Mouse (Mus musculus) embryonic facial prominence, embryonic 13.5 days (tissue): ENCODE measurements around the gene Krtap10-10. TPM values are rescaled to one million over a fixed set of nuclear protein-coding genes. Genes with fewer than 3 reads are reported as not detected.

Source experiments
- ATAC-seq: fragments of 200-750 bp; cut with Nextera tagmentation; 2 replicates; pipeline ENCODE4 v1.8.0; 2017; ENCODE audit warnings: low read depth; ENCODE audit not compliant: insufficient number of reproducible peaks, insufficient read depth, low FRiP score, low TSS enrichment
- H3K27ac ChIP-seq: fragments of 300-500 bp; sonication (generic); 2 replicates; pipeline ENCODE4 v1.5.1; 2015; ENCODE audit warnings: moderate library complexity, mild to moderate bottlenecking, inconsistent platforms
- H3K27me3 ChIP-seq: fragments of 300-500 bp; sonication (generic); 2 replicates; pipeline ENCODE4 v1.6.1; 2015; ENCODE audit warnings: mild to moderate bottlenecking, inconsistent platforms
- H3K36me3 ChIP-seq: fragments of 300-500 bp; sonication (generic); 2 replicates; pipeline ENCODE4 v1.6.1; 2015; ENCODE audit warnings: mild to moderate bottlenecking, inconsistent platforms
- H3K4me1 ChIP-seq: fragments of 300-500 bp; sonication (generic); 2 replicates; pipeline ENCODE4 v1.6.1; 2015; ENCODE audit warnings: inconsistent platforms
- H3K4me2 ChIP-seq: fragments of 300-500 bp; sonication (generic); 2 replicates; pipeline ENCODE4 v1.6.1; 2015; ENCODE audit warnings: moderate library complexity, mild to moderate bottlenecking, inconsistent platforms
- H3K4me3 ChIP-seq: fragments of 300-500 bp; sonication (generic); 2 replicates; pipeline ENCODE4 v1.5.1; 2015; ENCODE audit warnings: mild to moderate bottlenecking, inconsistent platforms
- H3K9ac ChIP-seq: fragments of 300-500 bp; sonication (generic); 2 replicates; pipeline ENCODE4 v1.6.1; 2015; ENCODE audit warnings: mild to moderate bottlenecking, inconsistent platforms
- H3K9me3 ChIP-seq: fragments of 300-500 bp; sonication (generic); 2 replicates; pipeline ENCODE4 v1.6.1; 2016; ENCODE audit warnings: inconsistent platforms
- WGBS: fragments of 180-500 bp; shearing (Covaris S2); methylation state at CpG from one replicate; pipeline ENCODE4 v1.1.7; 2015; ENCODE audit warnings: mixed read lengths; 5-methylcytosine and 5-hydroxymethylcytosine counted together
- polyA plus RNA-seq: library from polyadenylated mRNA; unstranded; fragments of >200 nt; fragmentation: Nextera tagmentation; extraction: Ambion mirVana; gene quantifications from 2 replicates; pipeline ENCODE4 v1.2.1, GENCODE M21; 2015

The Krtap10-10 gene
- polyA plus RNA-seq, 1 experiment from 2014 or later, result not detected

DNA sequence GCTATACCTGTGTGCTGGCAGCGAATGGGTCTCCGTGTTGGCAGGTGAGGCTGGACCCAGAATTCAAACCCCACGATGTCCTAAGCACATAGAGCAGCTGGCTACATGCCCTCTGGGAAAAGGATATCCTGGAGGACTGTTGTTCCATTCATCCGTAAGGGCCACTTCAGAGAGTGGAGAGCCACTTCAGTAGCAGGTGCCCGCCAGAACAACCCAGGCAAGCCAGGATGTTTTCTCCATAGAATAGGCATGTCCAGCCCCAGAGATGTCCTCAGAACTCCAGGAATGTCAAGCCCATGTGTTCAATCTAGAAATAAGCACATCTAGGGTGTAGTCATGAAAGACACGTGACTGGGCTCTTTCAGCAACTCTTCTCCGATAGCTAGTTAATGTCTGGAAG is 33.9 kb downstream of the Krtap10-10 start:
- 89% methylated on average over 7 of the region's 7 CpGs for WGBS
- no peaks in the 10 kb centered on the region for H3K27me3 ChIP-seq
- H3K4me2 ChIP-seq, result no peak overlapping the region
- no peaks in the 10 kb centered on the region for H3K36me3 ChIP-seq
- no peak overlapping the region for H3K9ac ChIP-seq
- H3K4me3 ChIP-seq, result no peak overlapping the region
- H3K27ac ChIP-seq, result no peak overlapping the region
- H3K9me3 ChIP-seq, result no peaks in the 10 kb centered on the region
- no peaks in the 10 kb centered on the region for H3K4me1 ChIP-seq
- ATAC-seq, result no peak

DNA sequence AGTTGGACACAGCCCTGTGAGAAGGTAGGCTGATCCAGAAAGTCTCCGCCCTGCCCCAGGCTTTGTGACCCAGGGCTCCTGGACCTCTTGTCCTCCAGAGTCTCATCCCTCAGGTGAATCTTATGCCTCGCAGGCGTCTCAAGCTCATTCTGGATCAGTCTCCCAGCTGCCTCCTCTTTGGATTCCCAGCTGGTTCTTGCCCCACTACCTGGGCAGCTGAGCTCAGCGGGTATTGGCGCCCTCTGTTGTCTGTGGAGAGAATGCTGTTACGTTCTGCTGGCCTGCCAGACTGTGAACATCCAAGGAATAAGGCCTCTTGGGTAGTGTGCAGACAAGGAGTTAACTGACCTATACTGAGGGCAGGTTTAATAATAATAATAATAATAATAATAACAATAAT is 43.2 kb downstream of the Krtap10-10 start:
- no peak overlapping the region for H3K9ac ChIP-seq
- H3K9me3 ChIP-seq, result no peaks in the 10 kb centered on the region
- 63% methylated on average over 6 of the region's 6 CpGs for WGBS
- H3K4me2 ChIP-seq, result no peak overlapping the region
- no peak overlapping the region for H3K27ac ChIP-seq
- H3K27me3 ChIP-seq, result no peaks in the 10 kb centered on the region
- H3K4me1 ChIP-seq, result no peaks in the 10 kb centered on the region
- no peak for ATAC-seq
- no peaks in the 10 kb centered on the region for H3K36me3 ChIP-seq
- no peak overlapping the region for H3K4me3 ChIP-seq

DNA sequence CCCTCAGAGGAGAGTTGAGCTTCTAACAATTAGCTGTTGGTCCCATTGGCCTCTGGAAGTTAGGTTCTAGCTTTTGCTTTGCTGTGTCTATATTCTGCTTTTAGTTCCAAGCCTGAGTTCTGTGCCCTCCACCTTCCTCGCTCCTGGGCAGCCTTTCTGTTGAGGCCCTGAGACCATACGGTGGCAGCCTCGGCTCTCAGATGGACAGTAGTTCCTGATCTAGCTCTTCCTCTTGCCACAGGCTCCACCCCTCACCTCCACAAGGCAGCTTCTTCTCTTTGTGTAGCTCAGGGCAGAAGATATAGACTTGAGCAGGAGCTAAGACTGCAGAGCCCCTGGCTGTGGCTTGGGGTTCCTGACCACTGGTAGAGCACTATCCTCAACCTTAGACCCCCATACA is 44.6 kb downstream of the Krtap10-10 start:
- no peak overlapping the region for H3K9ac ChIP-seq
- no peak for ATAC-seq
- H3K27me3 ChIP-seq, result no peaks in the 10 kb centered on the region
- no peak overlapping the region for H3K4me2 ChIP-seq
- no peak overlapping the region for H3K4me3 ChIP-seq
- H3K4me1 ChIP-seq, result no peaks in the 10 kb centered on the region
- no peak overlapping the region for H3K27ac ChIP-seq
- H3K9me3 ChIP-seq, result no peaks in the 10 kb centered on the region
- no peaks in the 10 kb centered on the region for H3K36me3 ChIP-seq
- WGBS, result 79% methylated on average over 3 of the region's 3 CpGs

DNA sequence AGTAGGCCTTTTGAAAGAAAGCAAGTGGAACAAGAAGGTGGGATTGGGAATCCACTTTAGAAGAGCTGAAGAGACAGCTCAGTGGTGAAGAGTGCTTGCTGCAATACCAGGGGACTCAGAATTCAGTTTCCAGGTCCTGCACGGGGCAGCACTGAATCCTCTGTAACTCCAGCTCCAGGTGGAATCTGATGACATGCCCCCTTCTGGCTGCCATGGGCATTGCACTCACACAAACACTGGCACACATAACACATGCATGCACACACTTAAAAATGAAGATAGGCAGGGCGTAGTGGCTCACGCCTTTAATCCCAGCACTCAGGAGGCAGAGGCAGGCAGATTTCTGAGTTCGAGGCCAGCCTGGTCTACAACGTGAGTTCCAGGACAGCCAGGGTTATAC is 46.8 kb downstream of the Krtap10-10 start:
- Histone ChIP-seq H3K9me3 (no peaks in the 10 kb centered on the region), H3K4me1 (no peaks in the 10 kb centered on the region)
- WGBS, result 91% methylated on average over 5 of the region's 5 CpGs

DNA sequence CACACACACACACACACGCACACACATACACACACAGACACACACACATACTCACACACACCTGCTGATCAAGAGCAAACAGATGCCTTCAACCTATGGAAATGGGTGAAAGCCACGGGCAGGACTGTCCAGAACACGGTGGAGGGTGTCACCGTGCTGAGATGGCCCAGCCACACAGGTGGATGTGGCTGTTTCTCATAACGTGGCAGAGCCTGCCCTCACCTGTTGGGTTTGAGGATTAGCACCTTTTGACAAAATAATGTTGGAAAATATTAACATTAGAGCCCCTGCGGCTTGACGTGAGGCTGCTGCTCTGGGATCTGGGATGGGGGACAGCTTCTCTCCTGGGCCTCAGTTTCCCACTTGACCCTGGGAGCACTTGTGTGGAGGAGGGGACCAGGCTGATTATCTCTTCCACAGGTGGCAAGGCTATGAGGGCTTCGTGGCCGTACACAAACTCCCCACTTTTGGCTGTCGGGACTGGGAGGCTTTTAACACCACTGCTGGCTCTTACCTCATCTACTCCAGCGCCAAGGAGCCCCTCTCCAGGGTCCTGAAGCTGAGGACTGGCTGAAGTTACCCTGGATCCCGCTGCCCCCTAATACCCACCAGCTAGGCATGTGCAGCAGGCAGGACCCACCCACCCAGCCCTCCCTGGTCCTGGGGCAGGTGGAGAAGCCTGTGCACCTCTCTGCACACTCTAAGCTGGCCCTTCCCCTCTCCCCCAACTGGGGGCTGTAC is 50.4 kb downstream of the Krtap10-10 start:
- Histone ChIP-seq H3K27ac (no peak overlapping the region), H3K4me1 (no peaks in the 10 kb centered on the region), H3K4me2 (no peak overlapping the region), H3K9me3 (peaks cover 4% of the 10 kb centered on the region; the same call in 1 of the 2 replicates), H3K9ac (no peak overlapping the region), H3K27me3 (no peaks in the 10 kb centered on the region), H3K4me3 (no peak overlapping the region), H3K36me3 (no peaks in the 10 kb centered on the region)
- no peak for ATAC-seq
- 59% methylated on average over 12 of the region's 12 CpGs for WGBS

More for the DNA sequence above, 46.8 kb downstream of the Krtap10-10 start:
- H3K27me3 ChIP-seq, result no peaks in the 10 kb centered on the region
- no peak overlapping the region for H3K4me2 ChIP-seq
- no peak overlapping the region for H3K9ac ChIP-seq
- H3K4me3 ChIP-seq, result no peak overlapping the region
- no peak overlapping the region for H3K27ac ChIP-seq
- no peak for ATAC-seq
- no peaks in the 10 kb centered on the region for H3K36me3 ChIP-seq

Other genes with a start within 250 kb of the Krtap10-10 start
- 393 and 397 TPM in 2 replicates for gene Sumo3, start 229.8 kb upstream of the Krtap10-10 start, polyA plus RNA-seq
- 2.6 and 4.1 TPM in 2 replicates for gene Gm49325, start 229.8 kb upstream of the Krtap10-10 start, polyA plus RNA-seq
- 76.4 and 80.3 TPM in 2 replicates for gene Ube2g2, start 213.7 kb upstream of the Krtap10-10 start, polyA plus RNA-seq
- 1.3 and 2.2 TPM in 2 replicates for gene Tspear, start 149.4 kb upstream of the Krtap10-10 start, polyA plus RNA-seq
- not detected in 2 replicates for gene Gm19402, start 145.2 kb upstream of the Krtap10-10 start, polyA plus RNA-seq
- gene Gm9508, start 138.7 kb upstream of the Krtap10-10 start, polyA plus RNA-seq, result not detected in 2 replicates
- not detected in 2 replicates for gene Gm10272, start 129.3 kb upstream of the Krtap10-10 start, polyA plus RNA-seq
- 0.72 and 1.5 TPM in 2 replicates for gene Gm10024, start 124.5 kb upstream of the Krtap10-10 start, polyA plus RNA-seq
- gene Gm10142, start 120.1 kb upstream of the Krtap10-10 start, polyA plus RNA-seq, result not detected in 2 replicates
- gene Krtap12-1, start 115.3 kb upstream of the Krtap10-10 start, polyA plus RNA-seq, result not detected in 2 replicates
- gene Gm10100, start 109.5 kb upstream of the Krtap10-10 start, polyA plus RNA-seq, result not detected in 2 replicates
- not detected in 2 replicates for gene Gm18596, start 93.3 kb upstream of the Krtap10-10 start, polyA plus RNA-seq
- 0.42 TPM in 1 of 2 replicates, not detected in the other for gene Gm9736, start 84.6 kb upstream of the Krtap10-10 start, polyA plus RNA-seq
- not detected in 2 replicates for gene Gm3233, start 76.3 kb upstream of the Krtap10-10 start, polyA plus RNA-seq
- not detected in 2 replicates for gene Gm3238, start 64.6 kb upstream of the Krtap10-10 start, polyA plus RNA-seq
- not detected in 2 replicates for gene Gm7138, start 59.0 kb upstream of the Krtap10-10 start, polyA plus RNA-seq
- not detected in 2 replicates for gene Gm3250, start 53.4 kb upstream of the Krtap10-10 start, polyA plus RNA-seq
- gene Gm7137, start 47.7 kb upstream of the Krtap10-10 start, polyA plus RNA-seq, result not detected in 2 replicates
- gene Gm9639, start 40.9 kb upstream of the Krtap10-10 start, polyA plus RNA-seq, result not detected in 2 replicates
- not detected in 2 replicates for gene Gm19668, start 36.8 kb upstream of the Krtap10-10 start, polyA plus RNA-seq
- not detected in 2 replicates for gene Gm9507, start 24.1 kb upstream of the Krtap10-10 start, polyA plus RNA-seq
- not detected in 2 replicates for gene Gm2696, start 21.3 kb upstream of the Krtap10-10 start, polyA plus RNA-seq
- gene Krtap10-4, start 8.9 kb upstream of the Krtap10-10 start, polyA plus RNA-seq, result not detected in 2 replicates
- gene Gm36176, start 10.9 kb downstream of the Krtap10-10 start, polyA plus RNA-seq, result not detected in 2 replicates
- not detected in 2 replicates for gene Gm10318, start 16.9 kb downstream of the Krtap10-10 start, polyA plus RNA-seq
- not detected in 2 replicates for gene Gm3285, start 26.0 kb downstream of the Krtap10-10 start, polyA plus RNA-seq
- gene Lrrc3, start 66.6 kb downstream of the Krtap10-10 start, polyA plus RNA-seq, result 4.2 and 5.1 TPM in 2 replicates
- 0.21 and 0.44 TPM in 2 replicates for gene Trpm2, start 134.6 kb downstream of the Krtap10-10 start, polyA plus RNA-seq
- 28.6 and 31.7 TPM in 2 replicates for gene 1810043G02Rik, start 142.6 kb downstream of the Krtap10-10 start, polyA plus RNA-seq
- 140 and 145 TPM in 2 replicates for gene Pfkl, start 174.1 kb downstream of the Krtap10-10 start, polyA plus RNA-seq
- gene Dnmt3l, start 206.0 kb downstream of the Krtap10-10 start, polyA plus RNA-seq, result 0.44 and 0.56 TPM in 2 replicates
- gene Aire, start 207.7 kb downstream of the Krtap10-10 start, polyA plus RNA-seq, result 0.39 and 0.59 TPM in 2 replicates
- gene Icosl, start 233.4 kb downstream of the Krtap10-10 start, polyA plus RNA-seq, result 3.0 and 4.4 TPM in 2 replicates